Mouse (Mus musculus) midbrain, postnatal 0 days (tissue): Measurements from ENCODE around the gene Ech1. TPM values are rescaled to one million over a fixed set of nuclear protein-coding genes. Genes with fewer than 3 reads are reported as not detected.

Experiments used
- ATAC-seq: fragments of 200-750 bp; cut with Nextera tagmentation; 2 replicates; pipeline ENCODE4 v1.8.0; 2017; ENCODE audit warnings: moderate number of reproducible peaks, mild to moderate bottlenecking, moderate TSS enrichment, moderate library complexity; ENCODE audit not compliant: low FRiP score
- DNase-seq: peaks from one replicate; pipeline ENCODE4 v3.0.0-alpha.2; 2015; ENCODE audit warnings: low spot score
- H3K27ac ChIP-seq: fragments of 300-500 bp; sonication (generic); 2 replicates; pipeline ENCODE4 v1.5.1; 2014; ENCODE audit warnings: low read depth, mild to moderate bottlenecking, low read length, mixed read lengths
- H3K27me3 ChIP-seq: fragments of 300-500 bp; sonication (generic); 2 replicates; pipeline ENCODE4 v1.6.1; 2014; ENCODE audit warnings: low read length, control low read depth, mixed read lengths; ENCODE audit not compliant: insufficient read depth
- H3K36me3 ChIP-seq: fragments of 300-500 bp; sonication (generic); 2 replicates; pipeline ENCODE4 v1.6.1; 2014; ENCODE audit warnings: low read length, control low read depth, mixed read lengths; ENCODE audit not compliant: insufficient read depth
- H3K4me1 ChIP-seq: fragments of 300-500 bp; sonication (generic); 2 replicates; pipeline ENCODE4 v1.6.1; 2014; ENCODE audit warnings: mild to moderate bottlenecking, control low read depth, antibody characterized with exemption, low read length, mixed read lengths; ENCODE audit not compliant: insufficient read depth
- H3K4me2 ChIP-seq: fragments of 300-500 bp; sonication (generic); 2 replicates; pipeline ENCODE4 v1.6.1; 2014; ENCODE audit warnings: low read depth, mild to moderate bottlenecking, low read length, mixed read lengths; ENCODE audit not compliant: poor library complexity, severe bottlenecking
- H3K4me3 ChIP-seq: fragments of 300-500 bp; sonication (generic); 2 replicates; pipeline ENCODE4 v1.5.1; 2014; ENCODE audit warnings: low read depth, mild to moderate bottlenecking, low read length, moderate library complexity
- H3K9ac ChIP-seq: fragments of 300-500 bp; sonication (generic); replicated peaks from 2 replicates; pipeline ENCODE4 v1.6.1; 2014; ENCODE audit warnings: mild to moderate bottlenecking, low read length, moderate library complexity, mixed read lengths; ENCODE audit not compliant: poor library complexity, severe bottlenecking
- H3K9me3 ChIP-seq: fragments of 300-500 bp; sonication (generic); 2 replicates; pipeline ENCODE4 v1.6.1; 2016; ENCODE audit warnings: low read length, control low read depth
- CTCF ChIP-seq: IDR thresholded peaks from 2 replicates; pipeline ENCODE4 v1.5.1; 2016; ENCODE audit warnings: antibody characterized with exemption, mild to moderate bottlenecking
- WGBS: fragments of 180-500 bp; shearing (Covaris S2); extraction: QIAGEN DNeasy Blood & Tissue Kit; methylation state at CpG from one replicate; pipeline ENCODE4 v1.1.7; 2014; 5-methylcytosine and 5-hydroxymethylcytosine counted together
- polyA plus RNA-seq: library from polyadenylated mRNA; unstranded; fragments of >200 nt; fragmentation: Nextera tagmentation; extraction: Ambion mirVana; gene quantifications from 2 replicates; pipeline ENCODE4 v1.2.1, GENCODE M21; 2015
- total RNA-seq: library from RNA; depleted of rRNA; stranded (reverse); fragments of >200 nt; gene quantifications from 2 replicates; pipeline ENCODE4 v1.2.3, GENCODE M21; 2014; rRNA removed

Ech1 gene
- total and polyA plus RNA-seq, 2 experiments from 2014 or later: 103 to 104 TPM

DNA sequence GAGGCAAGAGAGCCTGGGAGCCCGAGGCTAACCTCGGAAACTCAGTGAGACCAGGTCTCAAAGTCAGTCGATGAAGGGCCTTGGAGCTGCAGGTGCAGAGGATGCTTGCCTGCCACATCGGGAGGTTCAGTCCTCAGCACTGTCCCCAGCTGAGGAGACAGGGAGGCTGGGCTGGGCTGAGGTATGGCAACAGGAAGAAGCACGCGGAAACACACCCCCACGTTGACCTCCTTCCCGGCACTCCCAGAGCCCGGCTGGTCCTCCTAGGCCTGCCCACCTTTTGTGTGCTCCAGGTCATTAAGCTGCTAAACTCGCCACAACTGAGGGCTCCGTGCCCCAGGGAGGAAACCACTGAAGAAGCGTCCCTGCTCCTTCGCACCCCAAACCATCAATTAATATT lies 56.2 kb downstream of the Ech1 start, which contains the start of gene Capn12:
TSS of gene Capn12 (plus strand) at position 224 of the 400 bp plus-strand sequence.
- ATAC-seq: no peak
- Histone ChIP-seq H3K27me3 (no peaks in the 10 kb centered on the region), H3K9me3 (no peaks in the 10 kb centered on the region), H3K4me1 (no peaks in the 10 kb centered on the region), H3K36me3 (no peaks in the 10 kb centered on the region), H3K9ac (no peak within 1 kb of the TSS), H3K4me2 (no peak within 1 kb of the TSS), H3K27ac (no peak within 1 kb of the TSS), H3K4me3 (no peak within 1 kb of the TSS)
- TF ChIP-seq CTCF: no peak
- 45% methylated on average over 13 of the region's 13 CpGs for WGBS
- DNase-seq: no peak

Other genes starting within 250 kb of the Ech1 start
- gene Samd4b, start 227.1 kb upstream of the Ech1 start, total RNA-seq: 48.2 and 56.0 TPM in 2 replicates
- 17.6 and 19.2 TPM in 2 replicates for gene Samd4b, start 227.1 kb upstream of the Ech1 start, polyA plus RNA-seq
- 13.3 and 19.8 TPM in 2 replicates for gene Pak4, start 227.0 kb upstream of the Ech1 start, total RNA-seq
- gene Pak4, start 227.0 kb upstream of the Ech1 start, polyA plus RNA-seq: 8.9 and 9.6 TPM in 2 replicates
- 1.3 and 2.6 TPM in 2 replicates for gene Acp7, start 193.9 kb upstream of the Ech1 start, total RNA-seq
- gene Acp7, start 193.9 kb upstream of the Ech1 start, polyA plus RNA-seq: 0.22 and 0.55 TPM in 2 replicates
- 7.4 and 8.2 TPM in 2 replicates for gene Fbxo27, start 132.4 kb upstream of the Ech1 start, total RNA-seq
- 10.4 and 12.2 TPM in 2 replicates for gene Fbxo27, start 132.4 kb upstream of the Ech1 start, polyA plus RNA-seq
- gene Fbxo17, start 108.4 kb upstream of the Ech1 start, total RNA-seq: 1.7 and 2.8 TPM in 2 replicates
- gene Fbxo17, start 108.4 kb upstream of the Ech1 start, polyA plus RNA-seq: 5.5 and 6.1 TPM in 2 replicates
- 48.6 and 67.5 TPM in 2 replicates for gene Mrps12, start 83.4 kb upstream of the Ech1 start, total RNA-seq
- gene Mrps12, start 83.4 kb upstream of the Ech1 start, polyA plus RNA-seq: 97.3 and 106 TPM in 2 replicates
- gene Sars2, start 83.2 kb upstream of the Ech1 start, total RNA-seq: 17.8 and 18.6 TPM in 2 replicates
- 16.2 and 19.3 TPM in 2 replicates for gene Sars2, start 83.2 kb upstream of the Ech1 start, polyA plus RNA-seq
- not detected in 2 replicates for gene Ccer2, start 69.0 kb upstream of the Ech1 start, total RNA-seq
- gene Ccer2, start 69.0 kb upstream of the Ech1 start, polyA plus RNA-seq: 1.4 and 1.8 TPM in 2 replicates
- 64.8 and 85.9 TPM in 2 replicates for gene Sirt2, start 58.5 kb upstream of the Ech1 start, total RNA-seq
- 111 and 120 TPM in 2 replicates for gene Sirt2, start 58.5 kb upstream of the Ech1 start, polyA plus RNA-seq
- gene Nfkbib, start 57.7 kb upstream of the Ech1 start, total RNA-seq: 18.3 and 19.7 TPM in 2 replicates
- gene Nfkbib, start 57.7 kb upstream of the Ech1 start, polyA plus RNA-seq: 58.5 and 65.3 TPM in 2 replicates
- 0.80 and 1.0 TPM in 2 replicates for gene Rinl, start 36.2 kb upstream of the Ech1 start, total RNA-seq
- gene Rinl, start 36.2 kb upstream of the Ech1 start, polyA plus RNA-seq: 1.9 TPM in 2 replicates
- 253 and 265 TPM in 2 replicates for gene Hnrnpl, start 16.7 kb upstream of the Ech1 start, total RNA-seq
- 146 and 175 TPM in 2 replicates for gene Hnrnpl, start 16.7 kb upstream of the Ech1 start, polyA plus RNA-seq
- gene Lgals4, start 8.6 kb downstream of the Ech1 start, total RNA-seq: 3.4 and 3.5 TPM in 2 replicates
- gene Lgals4, start 8.6 kb downstream of the Ech1 start, polyA plus RNA-seq: 4.8 and 5.1 TPM in 2 replicates
- gene Lgals7, start 38.6 kb downstream of the Ech1 start, total RNA-seq: 0.38 and 12.5 TPM in 2 replicates
- gene Lgals7, start 38.6 kb downstream of the Ech1 start, polyA plus RNA-seq: 3.8 and 4.8 TPM in 2 replicates
- 0.38 and 0.57 TPM in 2 replicates for gene Capn12, start 56.2 kb downstream of the Ech1 start, total RNA-seq
- 0.26 and 0.41 TPM in 2 replicates for gene Capn12, start 56.2 kb downstream of the Ech1 start, polyA plus RNA-seq
- gene Actn4, start 137.1 kb downstream of the Ech1 start, total RNA-seq: 74.7 and 86.9 TPM in 2 replicates
- gene Actn4, start 137.1 kb downstream of the Ech1 start, polyA plus RNA-seq: 101 and 105 TPM in 2 replicates
- 405 and 482 TPM in 2 replicates for gene Eif3k, start 156.6 kb downstream of the Ech1 start, total RNA-seq
- gene Eif3k, start 156.6 kb downstream of the Ech1 start, polyA plus RNA-seq: 292 and 309 TPM in 2 replicates
- gene Map4k1, start 156.8 kb downstream of the Ech1 start, total RNA-seq: 5.6 and 17.4 TPM in 2 replicates
- gene Map4k1, start 156.8 kb downstream of the Ech1 start, polyA plus RNA-seq: 18.2 and 21.0 TPM in 2 replicates